Mouse (Mus musculus) kidney, postnatal 25 days (tissue): ENCODE measurements around the gene Atp6ap1l.

Experiments used
- DNase-seq, 2 experiments: peaks; one replicate each; pipeline ENCODE4 v3.0.0; 2021; ENCODE audit warnings: mixed read lengths in 2 of 2

Gene Atp6ap1l

GRCm38 (mm10) chr13:90885856-90886532 is 19.2 kb downstream of the Atp6ap1l start:
- no peak for DNase-seq

GRCm38 (mm10) chr13:90881727-90882429 is 23.3 kb downstream of the Atp6ap1l start:
- DNase-seq = no peak

- no peak for DNase-seq
Observed at GRCm38 (mm10) chr13:90871579-90871978, 33.6 kb downstream of the Atp6ap1l start.

- no peak for DNase-seq
Observed at GRCm38 (mm10) chr13:90869157-90869556, 36.0 kb downstream of the Atp6ap1l start.

GRCm38 (mm10) chr13:90862138-90862537 is 43.0 kb downstream of the Atp6ap1l start:
- DNase-seq = no peak

- no peak for DNase-seq
Observed at GRCm38 (mm10) chr13:90860888-90861431, 44.2 kb downstream of the Atp6ap1l start.

- DNase-seq = no peak
Observed at GRCm38 (mm10) chr13:90852727-90853630, 52.2 kb downstream of the Atp6ap1l start.

- DNase-seq = no peak
Observed at GRCm38 (mm10) chr13:90851795-90852194, 53.4 kb downstream of the Atp6ap1l start.

- DNase-seq = no peak
Observed at GRCm38 (mm10) chr13:90844191-90844590, 61.0 kb downstream of the Atp6ap1l start.

- no peak for DNase-seq
Observed at GRCm38 (mm10) chr13:90843412-90843811, 61.7 kb downstream of the Atp6ap1l start.

- no peak for DNase-seq
Observed at GRCm38 (mm10) chr13:90841213-90841553, 64.0 kb downstream of the Atp6ap1l start.

- peak in 1 of 2 experiments; percentile 34 for DNase-seq
Observed at GRCm38 (mm10) chr13:90840530-90841212, 64.5 kb downstream of the Atp6ap1l start.

- DNase-seq = no peak
Observed at GRCm38 (mm10) chr13:90833641-90834207, 71.4 kb downstream of the Atp6ap1l start.
